ENCODE assay signal across 10 mouse cellular contexts in the genomic region with DNA sequence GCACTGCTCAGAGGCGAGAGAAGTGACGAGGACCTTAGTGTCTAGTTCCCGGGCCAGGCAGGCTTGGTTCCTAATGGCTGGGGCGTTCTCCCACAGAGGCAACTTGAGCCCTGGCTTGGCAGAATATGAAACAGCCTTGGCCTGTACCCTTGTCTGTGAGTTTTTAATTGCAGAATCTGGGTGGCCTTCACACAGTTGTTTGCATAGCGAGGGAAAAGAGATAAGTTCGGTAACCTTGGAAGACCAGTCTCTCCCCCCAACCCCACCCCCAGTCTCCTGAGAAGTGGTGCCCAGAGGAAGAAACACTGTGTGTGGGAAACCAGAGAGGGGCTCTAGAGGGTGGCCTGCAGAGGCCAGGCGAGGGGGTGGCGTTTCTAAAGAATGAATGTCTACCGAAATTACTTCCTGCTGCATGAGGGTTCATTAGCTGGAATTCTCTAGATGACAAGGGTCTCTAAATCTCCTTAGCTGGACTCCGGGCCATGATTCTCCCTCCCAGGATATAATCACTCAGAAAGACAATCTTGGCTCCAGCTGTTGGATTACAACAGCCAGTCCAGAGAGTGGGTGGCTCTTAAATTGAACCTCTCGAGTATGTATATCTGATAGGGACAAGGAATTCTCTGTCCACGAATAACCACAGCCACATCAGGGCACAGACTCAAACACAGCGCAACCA.
DNase-seq lines count a peak whose midpoint lies in the region; ATAC-seq and TF ChIP-seq lines count a peak whose summit lies in the region.
"Had no signal": no experiment of that assay in that cellular context is flagged by ENCODE, and none has a peak within 500 bp of the region (broad histone marks: within the 10 kb centered on the region; RNA-seq: fewer than 3 reads in every experiment).

No protein-coding gene starts in this region.

- peak; percentile 84 for DNase-seq in lung, embryonic 14.5 days
- DNase-seq in lung, adult 18-20 months: no peak
- DNase-seq in brain, embryonic 14.5 days (ENCODE audit: low read depth): peak; percentile 36
- DNase-seq in cerebellum, adult 11 months: no peak
- DNase-seq in cerebellum, adult 9-10 months: no peak
- DNase-seq: cerebellum, postnatal 10 days; layer of hippocampus, adult 9-11 months; midbrain, embryonic 14.5 days had no signal

- no peak for TF ChIP-seq POLR2A in brain, embryonic 14.5 days (IDR thresholded peaks at IDR 0.05; ENCODE audit: borderline replicate concordance, extremely low read depth, insufficient read depth, insufficient read length, poor library complexity, severe bottlenecking)

- peaks cover 6% of the 10 kb centered on the region for H3K4me1 ChIP-seq in lung, embryonic 14.5 days (ENCODE audit: insufficient read depth)
- peaks cover 9% of the 10 kb centered on the region for H3K4me1 ChIP-seq in intestine, embryonic 16.5 days (ENCODE audit: control insufficient read depth, insufficient read depth, low read length)
- H3K4me1 ChIP-seq in stomach, embryonic 16.5 days (ENCODE audit: control insufficient read depth, insufficient read depth, low read length): peaks cover 16% of the 10 kb centered on the region

- H3K36me3 ChIP-seq in lung, embryonic 14.5 days (ENCODE audit: insufficient read depth): no peaks in the 10 kb centered on the region
- no peaks in the 10 kb centered on the region for H3K36me3 ChIP-seq in intestine, embryonic 16.5 days (ENCODE audit: control insufficient read depth, insufficient read depth, low read length)
- H3K36me3 ChIP-seq in stomach, embryonic 16.5 days (ENCODE audit: control insufficient read depth, insufficient read depth, low read length): no peaks in the 10 kb centered on the region

- 18% methylated on average over 13 of the region's 13 CpGs for WGBS in lung, embryonic 14.5 days
- 24% methylated on average over 13 of the region's 13 CpGs for WGBS in intestine, embryonic 16.5 days
- WGBS in stomach, embryonic 16.5 days: 26% methylated on average over 13 of the region's 13 CpGs

- H3K9me3 ChIP-seq in lung, embryonic 14.5 days (ENCODE audit: low read depth, low read length): no peaks in the 10 kb centered on the region
- H3K9me3 ChIP-seq in intestine, embryonic 16.5 days (ENCODE audit: control insufficient read depth, low read length): no peaks in the 10 kb centered on the region
- no peaks in the 10 kb centered on the region for H3K9me3 ChIP-seq in stomach, embryonic 16.5 days (replicated peaks; ENCODE audit: control insufficient read depth, low read length)

- TF ChIP-seq CTCF in lung, embryonic 14.5 days (IDR thresholded peaks at IDR 0.05; ENCODE audit: low read depth): no peak
- no peak for TF ChIP-seq CTCF in brain, embryonic 14.5 days (IDR thresholded peaks at IDR 0.05; ENCODE audit: borderline replicate concordance, extremely low read depth, insufficient read depth, insufficient read length)

- peak overlapping the region; percentile 69 for H3K27ac ChIP-seq in lung, embryonic 14.5 days (ENCODE audit: low read depth)
- H3K27ac ChIP-seq in intestine, embryonic 16.5 days (ENCODE audit: low read length): peak overlapping the region; percentile 73
- peak overlapping the region; percentile 77 for H3K27ac ChIP-seq in stomach, embryonic 16.5 days (ENCODE audit: low read length)

- no peak overlapping the region for H3K4me3 ChIP-seq in lung, embryonic 14.5 days (ENCODE audit: low read depth, low read length)
- H3K4me3 ChIP-seq in intestine, embryonic 16.5 days (ENCODE audit: low read length): no peak overlapping the region
- no peak overlapping the region for H3K4me3 ChIP-seq in stomach, embryonic 16.5 days (replicated peaks; ENCODE audit: low read length)

- peak; percentile 95 for ATAC-seq in lung, embryonic 14.5 days (ENCODE audit: insufficient read depth)
- peak; percentile 76 for ATAC-seq in intestine, embryonic 16.5 days
- peak; percentile 84 for ATAC-seq in stomach, embryonic 16.5 days (ENCODE audit: insufficient read depth, low FRiP score)

- H3K9ac ChIP-seq in lung, embryonic 14.5 days: no peak overlapping the region
- H3K9ac ChIP-seq in intestine, embryonic 16.5 days (ENCODE audit: low read depth, low read length): no peak overlapping the region
- no peak overlapping the region for H3K9ac ChIP-seq in stomach, embryonic 16.5 days (ENCODE audit: low read length)

- H3K4me2 ChIP-seq in lung, embryonic 14.5 days: 0 out of 2 replicates have a peak overlapping the region, but pooled peaks have one; percentile 12
- peak overlapping the region; percentile 24; the same call in 1 of the 2 replicates for H3K4me2 ChIP-seq in intestine, embryonic 16.5 days (ENCODE audit: low read depth, low read length)
- no peak overlapping the region; the same call in 1 of the 2 replicates for H3K4me2 ChIP-seq in stomach, embryonic 16.5 days (ENCODE audit: low read depth, low read length)

- H3K27me3 ChIP-seq in lung, embryonic 14.5 days (ENCODE audit: insufficient read depth, low read length): no peaks in the 10 kb centered on the region
- H3K27me3 ChIP-seq in intestine, embryonic 16.5 days (replicated peaks; ENCODE audit: control insufficient read depth, insufficient read depth, low read length): no peaks in the 10 kb centered on the region
- H3K27me3 ChIP-seq in stomach, embryonic 16.5 days (ENCODE audit: control insufficient read depth, insufficient read depth, low read length): no peaks in the 10 kb centered on the region

Comparison
In these comparisons a context has a peak if more than half of its experiments do, and no peak if none do; other contexts are left out.
1. DNase-seq: peak in lung, embryonic 14.5 days (single experiment) and brain, embryonic 14.5 days (single experiment); none in lung, adult 18-20 months (0 of 2), cerebellum, adult 11 months (single experiment) and cerebellum, adult 9-10 months (single experiment).
2. Peak in every context shown above with its lines, with median percentiles within 50 percentile points of each other: ATAC-seq and H3K27ac ChIP-seq.